Mouse (Mus musculus) heart, embryonic 11.5 days (tissue): ENCODE data around the gene Fyb2. TPM values are rescaled to one million over a fixed set of nuclear protein-coding genes. Genes with fewer than 3 reads are reported as not detected.

Source experiments
- ATAC-seq: fragments of 200-750 bp; cut with Nextera tagmentation; replicated peaks from 2 replicates; pipeline ENCODE4 v1.8.0; 2017; ENCODE audit warnings: moderate library complexity; ENCODE audit not compliant: insufficient number of reproducible peaks, low FRiP score, low TSS enrichment
- H3K27ac ChIP-seq: fragments of 300-500 bp; sonication (generic); 2 replicates; pipeline ENCODE4 v1.5.1; 2014; ENCODE audit warnings: mild to moderate bottlenecking, low read depth, low read length
- H3K27me3 ChIP-seq: fragments of 300-500 bp; sonication (generic); 2 replicates; pipeline ENCODE4 v1.6.1; 2014; ENCODE audit warnings: mild to moderate bottlenecking, low read length, mixed read lengths; ENCODE audit not compliant: control insufficient read depth, insufficient read depth
- H3K36me3 ChIP-seq: fragments of 300-500 bp; sonication (generic); 2 replicates; pipeline ENCODE4 v1.6.1; 2014; ENCODE audit warnings: mild to moderate bottlenecking, low read length, moderate library complexity, mixed read lengths; ENCODE audit not compliant: control insufficient read depth, insufficient read depth
- H3K4me1 ChIP-seq: fragments of 300-500 bp; sonication (generic); 2 replicates; pipeline ENCODE4 v1.6.1; 2014; ENCODE audit warnings: low read length; ENCODE audit not compliant: control insufficient read depth, insufficient read depth
- H3K4me2 ChIP-seq: fragments of 300-500 bp; sonication (generic); 2 replicates; pipeline ENCODE4 v1.6.1; 2014; ENCODE audit warnings: mild to moderate bottlenecking, moderate library complexity
- H3K4me3 ChIP-seq: fragments of 300-500 bp; sonication (generic); 2 replicates; pipeline ENCODE4 v1.5.1; 2014; ENCODE audit warnings: low read depth, low read length
- H3K9ac ChIP-seq: fragments of 300-500 bp; sonication (generic); 2 replicates; pipeline ENCODE4 v1.6.1; 2014; ENCODE audit warnings: mild to moderate bottlenecking, low read depth, low read length, moderate library complexity
- H3K9me3 ChIP-seq: fragments of 300-500 bp; sonication (generic); replicated peaks from 2 replicates; pipeline ENCODE4 v1.6.1; 2016; ENCODE audit warnings: low read length; ENCODE audit not compliant: control insufficient read depth
- WGBS: fragments of 180-500 bp; shearing (Covaris S2); extraction: QIAGEN DNeasy Blood & Tissue Kit; methylation state at CpG from one replicate; pipeline ENCODE4 v1.1.7; 2014; ENCODE audit not compliant: insufficient replicate concordance; 5-methylcytosine and 5-hydroxymethylcytosine counted together
- polyA plus RNA-seq: library from polyadenylated mRNA; unstranded; fragments of >200 nt; fragmentation: Nextera tagmentation; extraction: Ambion mirVana; gene quantifications from 2 replicates; pipeline ENCODE4 v1.2.1, GENCODE M21; 2014

Fyb2 gene
- polyA plus RNA-seq, 1 experiment from 2014 or later = 0.06 TPM

- H3K27me3 ChIP-seq = no peaks in the 10 kb centered on the region
- no peaks in the 10 kb centered on the region for H3K4me1 ChIP-seq
- 78% methylated on average over 7 of the region's 7 CpGs for WGBS
- no peak for ATAC-seq
- H3K9ac ChIP-seq = no peak overlapping the region
- no peaks in the 10 kb centered on the region for H3K36me3 ChIP-seq
- H3K4me2 ChIP-seq = no peak overlapping the region
- H3K4me3 ChIP-seq = no peak overlapping the region
- no peak overlapping the region for H3K27ac ChIP-seq
- no peaks in the 10 kb centered on the region for H3K9me3 ChIP-seq
Measured at GRCm38 (mm10) chr4:104929165-104929564, 15.9 kb downstream of the Fyb2 start.

- Histone ChIP-seq H3K36me3 (no peaks in the 10 kb centered on the region), H3K9ac (no peak overlapping the region), H3K27me3 (no peaks in the 10 kb centered on the region), H3K27ac (no peak overlapping the region), H3K4me2 (no peak overlapping the region), H3K4me1 (peaks cover 14% of the 10 kb centered on the region; the same call in 1 of the 2 replicates), H3K9me3 (no peaks in the 10 kb centered on the region), H3K4me3 (no peak overlapping the region)
- ATAC-seq = no peak
Measured at GRCm38 (mm10) chr4:104933620-104934019, 20.4 kb downstream of the Fyb2 start.

- Histone ChIP-seq H3K27me3 (no peaks in the 10 kb centered on the region), H3K27ac (no peak overlapping the region), H3K9ac (no peak overlapping the region), H3K36me3 (no peaks in the 10 kb centered on the region), H3K9me3 (no peaks in the 10 kb centered on the region), H3K4me1 (peaks cover 22% of the 10 kb centered on the region), H3K4me3 (no peak overlapping the region), H3K4me2 (no peak overlapping the region)
- 44% methylated on average over 3 of the region's 3 CpGs for WGBS
- no peak for ATAC-seq
Measured at GRCm38 (mm10) chr4:104934997-104935396, 21.7 kb downstream of the Fyb2 start.

GRCm38 (mm10) chr4:104935436-104935835 lies 22.2 kb downstream of the Fyb2 start:
- Histone ChIP-seq H3K27ac (no peak overlapping the region), H3K9ac (no peak overlapping the region), H3K4me1 (peaks cover 27% of the 10 kb centered on the region), H3K4me3 (no peak overlapping the region), H3K4me2 (no peak overlapping the region), H3K9me3 (no peaks in the 10 kb centered on the region), H3K36me3 (no peaks in the 10 kb centered on the region), H3K27me3 (no peaks in the 10 kb centered on the region)
- no peak for ATAC-seq
- 57% methylated on average over 3 of the region's 3 CpGs for WGBS

GRCm38 (mm10) chr4:104936011-104936410 lies 22.8 kb downstream of the Fyb2 start:
- no peak overlapping the region for H3K4me2 ChIP-seq
- no peaks in the 10 kb centered on the region for H3K36me3 ChIP-seq
- no peak overlapping the region for H3K4me3 ChIP-seq
- H3K9me3 ChIP-seq = no peaks in the 10 kb centered on the region
- no peaks in the 10 kb centered on the region for H3K27me3 ChIP-seq
- H3K27ac ChIP-seq = no peak overlapping the region
- 39% methylated on average over 9 of the region's 9 CpGs for WGBS
- H3K9ac ChIP-seq = no peak overlapping the region
- no peak for ATAC-seq
- H3K4me1 ChIP-seq = peaks cover 32% of the 10 kb centered on the region

GRCm38 (mm10) chr4:104939535-104939934 lies 26.3 kb downstream of the Fyb2 start:
- no peak overlapping the region for H3K27ac ChIP-seq
- H3K9me3 ChIP-seq = no peaks in the 10 kb centered on the region
- no peak overlapping the region for H3K4me3 ChIP-seq

GRCm38 (mm10) chr4:104941895-104942294 lies 28.6 kb downstream of the Fyb2 start:
- H3K4me3 ChIP-seq = no peak overlapping the region
- no peaks in the 10 kb centered on the region for H3K36me3 ChIP-seq
- no peaks in the 10 kb centered on the region for H3K9me3 ChIP-seq
- WGBS = 86% methylated on average over 1 of the region's 1 CpGs
- H3K4me1 ChIP-seq = peaks cover 20% of the 10 kb centered on the region
- H3K9ac ChIP-seq = no peak overlapping the region
- no peak overlapping the region for H3K27ac ChIP-seq
- H3K27me3 ChIP-seq = no peaks in the 10 kb centered on the region
- no peak for ATAC-seq
- no peak overlapping the region for H3K4me2 ChIP-seq

More at GRCm38 (mm10) chr4:104939535-104939934, 26.3 kb downstream of the Fyb2 start:
- WGBS = 15% methylated on average over 6 of the region's 6 CpGs
- no peak overlapping the region for H3K9ac ChIP-seq
- peaks cover 34% of the 10 kb centered on the region for H3K4me1 ChIP-seq
- ATAC-seq = no peak
- H3K27me3 ChIP-seq = no peaks in the 10 kb centered on the region
- H3K4me2 ChIP-seq = no peak overlapping the region
- no peaks in the 10 kb centered on the region for H3K36me3 ChIP-seq

GRCm38 (mm10) chr4:104944482-104944881 lies 31.2 kb downstream of the Fyb2 start:
- no peak overlapping the region for H3K4me3 ChIP-seq
- H3K27me3 ChIP-seq = no peaks in the 10 kb centered on the region
- ATAC-seq = no peak
- H3K4me1 ChIP-seq = peaks cover 17% of the 10 kb centered on the region
- 80% methylated on average over 1 of the region's 1 CpGs for WGBS
- no peak overlapping the region for H3K27ac ChIP-seq
- H3K4me2 ChIP-seq = no peak overlapping the region
- no peaks in the 10 kb centered on the region for H3K9me3 ChIP-seq
- H3K36me3 ChIP-seq = no peaks in the 10 kb centered on the region
- no peak overlapping the region for H3K9ac ChIP-seq

GRCm38 (mm10) chr4:104948886-104949285 lies 35.6 kb downstream of the Fyb2 start:
- Histone ChIP-seq H3K4me2 (no peak overlapping the region), H3K27me3 (no peaks in the 10 kb centered on the region), H3K4me1 (no peaks in the 10 kb centered on the region), H3K9me3 (no peaks in the 10 kb centered on the region), H3K27ac (no peak overlapping the region), H3K36me3 (no peaks in the 10 kb centered on the region), H3K9ac (no peak overlapping the region), H3K4me3 (no peak overlapping the region)
- no peak for ATAC-seq
- 58% methylated on average over 4 of the region's 4 CpGs for WGBS
